Mouse (Mus musculus): ENCODE results near the gene Tjp3. TPM values are rescaled to one million over a fixed set of nuclear protein-coding genes. Genes with fewer than 3 reads are reported as not detected.

The Tjp3 gene
- polyA plus RNA-seq, 2 experiments, result 0.37 to 0.38 TPM

DNA sequence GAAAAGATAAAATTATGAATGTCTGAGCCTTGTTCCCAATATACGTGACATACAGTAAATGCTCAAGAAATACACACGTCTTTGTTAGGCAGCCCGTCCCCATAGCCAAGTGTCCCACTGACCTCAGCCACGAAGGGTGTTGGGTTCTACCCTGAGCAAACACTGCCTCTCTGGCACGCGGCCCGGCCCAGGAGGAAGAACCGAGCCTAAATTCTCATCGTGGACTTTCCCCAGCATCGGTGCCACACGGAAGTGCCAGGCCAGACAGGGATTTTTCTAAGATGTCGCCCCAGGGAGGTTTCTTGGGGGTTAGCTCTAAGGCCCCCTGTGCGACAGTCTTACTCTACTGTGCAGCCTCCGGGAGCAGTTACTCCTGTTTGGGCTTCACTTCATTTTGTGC, 1.6 kb downstream of the Tjp3 start:
- Histone ChIP-seq H3K36me3 (replicated peaks; ENCODE audit: control insufficient read depth, insufficient read depth, low read depth) (no peaks in the 10 kb centered on the region), H3K9ac (replicated peaks) (no peak overlapping the region), H3K27ac (no peak overlapping the region), H3K4me3 (ENCODE audit: insufficient read depth in 1 of 2, low read depth in 2 of 2, low read length in 2 of 2) (no peak overlapping the region), H3K9me3 (ENCODE audit: control insufficient read depth, low read length) (no peaks in the 10 kb centered on the region), H3K4me1 (replicated peaks; ENCODE audit: control insufficient read depth in 2 of 2, insufficient read depth in 2 of 2, low read length in 1 of 2) (peaks cover 19 to 32% of the 10 kb centered on the region in 2 experiments), H3K27me3 (ENCODE audit: control insufficient read depth, insufficient read depth, low read length) (peaks cover 9% of the 10 kb centered on the region), H3K4me2 (ENCODE audit: low read depth) (no peak overlapping the region)
- WGBS (ENCODE audit: insufficient replicate concordance), result 59% methylated on average over 14 of the region's 14 CpGs
- no peak for ATAC-seq (ENCODE audit: insufficient read depth)
- DNase-seq (ENCODE audit: low read depth in 3 of 3, low spot score in 3 of 3), result no peak
- no peak for TF ChIP-seq CTCF (IDR thresholded peaks at IDR 0.05; ENCODE audit: low read depth)
- TF ChIP-seq EP300 (IDR thresholded peaks at IDR 0.05; ENCODE audit: low read depth), result no peak

DNA sequence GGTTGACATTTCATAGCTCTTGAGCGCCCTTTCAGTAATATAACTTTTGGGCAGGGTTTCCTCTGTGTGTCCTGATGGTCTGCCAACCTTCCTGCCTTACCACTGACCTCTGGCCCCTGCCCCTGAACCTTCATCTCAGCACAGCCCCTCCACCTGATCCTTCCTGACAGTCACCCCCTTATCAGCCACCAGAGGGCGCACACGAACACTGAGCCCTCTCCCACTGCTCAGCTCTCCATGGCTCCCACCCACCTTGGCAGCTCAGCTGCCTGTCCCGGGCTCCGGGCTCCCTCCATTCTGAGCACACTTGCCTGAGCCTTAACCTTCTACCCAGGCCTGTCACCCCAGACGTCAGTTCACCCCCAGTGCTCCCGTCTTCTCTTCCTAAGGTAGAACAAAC, 2.1 kb downstream of the Tjp3 start:
- H3K4me1 ChIP-seq (replicated peaks; ENCODE audit: control insufficient read depth in 2 of 2, insufficient read depth in 2 of 2, low read length in 1 of 2), result peaks cover 15 to 27% of the 10 kb centered on the region in 2 experiments
- H3K4me2 ChIP-seq (ENCODE audit: low read depth), result no peak overlapping the region
- ATAC-seq (ENCODE audit: insufficient read depth), result no peak

DNA sequence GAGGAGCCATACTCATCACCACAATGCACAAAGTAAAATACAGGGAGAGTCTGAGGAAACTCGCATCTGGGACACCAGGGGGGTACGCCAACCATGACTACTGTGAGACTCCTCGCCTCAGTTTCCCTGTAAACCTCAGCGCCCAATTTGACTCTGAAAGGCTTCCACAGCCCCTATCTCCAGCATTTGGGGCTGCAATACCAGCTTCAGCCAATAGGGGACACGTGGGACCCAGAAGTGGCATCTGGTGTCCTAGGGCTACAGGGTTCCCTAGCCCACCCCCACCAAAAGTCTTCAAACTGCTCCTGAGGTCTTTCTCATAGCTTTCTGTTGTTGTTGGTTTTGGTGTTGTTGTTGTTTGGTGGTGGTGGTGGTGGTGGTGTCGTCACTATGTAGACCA, 2.8 kb downstream of the Tjp3 start:
- WGBS (ENCODE audit: insufficient replicate concordance), result 21% methylated on average over 6 of the region's 6 CpGs
- Histone ChIP-seq H3K27me3 (ENCODE audit: control insufficient read depth, insufficient read depth, low read length) (peaks cover 21% of the 10 kb centered on the region), H3K9me3 (ENCODE audit: control insufficient read depth, low read length) (no peaks in the 10 kb centered on the region), H3K4me3 (ENCODE audit: insufficient read depth in 1 of 2, low read depth in 2 of 2, low read length in 2 of 2) (no peak overlapping the region), H3K27ac (no peak overlapping the region), H3K4me1 (replicated peaks; ENCODE audit: control insufficient read depth in 2 of 2, insufficient read depth in 2 of 2, low read length in 1 of 2) (peaks cover 10 to 20% of the 10 kb centered on the region in 2 experiments; a peak in 3 of 4 replicates), H3K9ac (replicated peaks) (no peak overlapping the region), H3K36me3 (replicated peaks; ENCODE audit: control insufficient read depth, insufficient read depth, low read depth) (no peaks in the 10 kb centered on the region), H3K4me2 (ENCODE audit: low read depth) (no peak overlapping the region)
- ATAC-seq (ENCODE audit: insufficient read depth) (no peak), DNase-seq (ENCODE audit: low read depth in 3 of 3, low spot score in 3 of 3) (no peak)
- TF ChIP-seq CTCF (IDR thresholded peaks at IDR 0.05; ENCODE audit: low read depth) (peak; percentile 80), EP300 (IDR thresholded peaks at IDR 0.05; ENCODE audit: low read depth) (no peak)

More for the DNA sequence above, 2.1 kb downstream of the Tjp3 start:
- H3K36me3 ChIP-seq (replicated peaks; ENCODE audit: control insufficient read depth, insufficient read depth, low read depth), result no peaks in the 10 kb centered on the region
- no peak overlapping the region for H3K9ac ChIP-seq (replicated peaks)
- no peaks in the 10 kb centered on the region for H3K9me3 ChIP-seq (ENCODE audit: control insufficient read depth, low read length)
- DNase-seq (ENCODE audit: low read depth in 3 of 3, low spot score in 3 of 3), result peak in 1 of 3 experiments; percentile 47
- H3K27me3 ChIP-seq (ENCODE audit: control insufficient read depth, insufficient read depth, low read length), result peaks cover 14% of the 10 kb centered on the region
- TF ChIP-seq CTCF (IDR thresholded peaks at IDR 0.05; ENCODE audit: low read depth), result peak; percentile 96
- TF ChIP-seq EP300 (IDR thresholded peaks at IDR 0.05; ENCODE audit: low read depth), result no peak
- H3K27ac ChIP-seq, result no peak overlapping the region
- WGBS (ENCODE audit: insufficient replicate concordance), result 8% methylated on average over 7 of the region's 7 CpGs
- H3K4me3 ChIP-seq (ENCODE audit: insufficient read depth in 1 of 2, low read depth in 2 of 2, low read length in 2 of 2), result no peak overlapping the region

DNA sequence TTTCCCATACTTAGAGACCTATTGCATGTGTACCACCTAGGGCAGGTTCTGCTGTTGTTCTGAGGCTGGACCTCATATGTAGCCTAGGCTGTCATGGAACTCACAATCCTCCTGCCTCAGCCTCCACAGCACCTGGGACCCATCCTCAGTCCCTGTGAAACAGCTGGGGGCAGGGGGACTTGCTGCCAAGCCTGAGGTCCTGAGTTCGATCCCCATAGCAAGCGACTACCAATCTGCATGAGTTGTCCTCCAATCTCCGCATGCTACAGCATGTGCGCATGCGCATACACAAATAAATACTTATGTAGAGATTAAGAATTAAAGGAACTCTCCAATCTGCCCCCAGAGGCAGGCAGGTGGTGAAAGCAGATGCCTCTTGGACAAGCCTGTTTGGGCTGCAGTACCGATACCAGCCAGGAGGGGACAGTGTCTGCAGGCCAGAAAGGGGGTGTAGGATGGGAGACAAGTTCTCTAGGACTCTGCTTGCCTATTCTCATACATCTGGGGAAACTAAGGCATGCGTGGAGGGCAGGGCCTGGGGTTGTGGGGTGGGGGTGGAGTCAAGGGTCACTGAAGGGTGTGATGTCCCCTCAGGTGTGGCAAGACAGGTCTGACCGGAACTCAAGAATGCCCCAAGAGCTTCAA, 3.7 kb downstream of the Tjp3 start:
- Histone ChIP-seq H3K36me3 (replicated peaks; ENCODE audit: control insufficient read depth, insufficient read depth, low read depth) (no peaks in the 10 kb centered on the region), H3K27me3 (ENCODE audit: control insufficient read depth, insufficient read depth, low read length) (peaks cover 21% of the 10 kb centered on the region), H3K9me3 (ENCODE audit: control insufficient read depth, low read length) (no peaks in the 10 kb centered on the region), H3K4me2 (ENCODE audit: low read depth) (no peak overlapping the region), H3K27ac (no peak overlapping the region), H3K4me3 (ENCODE audit: insufficient read depth in 1 of 2, low read depth in 2 of 2, low read length in 2 of 2) (no peak overlapping the region), H3K9ac (replicated peaks) (no peak overlapping the region), H3K4me1 (replicated peaks; ENCODE audit: control insufficient read depth in 2 of 2, insufficient read depth in 2 of 2, low read length in 1 of 2) (peaks cover 10 to 20% of the 10 kb centered on the region in 2 experiments; a peak in 3 of 4 replicates)
- no peak for ATAC-seq (ENCODE audit: insufficient read depth)
- DNase-seq (ENCODE audit: low read depth in 3 of 3, low spot score in 3 of 3), result peak; percentile 49 to 62 (median 51)
- 57% methylated on average over 8 of the region's 8 CpGs for WGBS (ENCODE audit: insufficient replicate concordance)
- TF ChIP-seq EP300 (IDR thresholded peaks at IDR 0.05; ENCODE audit: low read depth) (no peak), CTCF (IDR thresholded peaks at IDR 0.05; ENCODE audit: low read depth) (peak; percentile 99)

DNA sequence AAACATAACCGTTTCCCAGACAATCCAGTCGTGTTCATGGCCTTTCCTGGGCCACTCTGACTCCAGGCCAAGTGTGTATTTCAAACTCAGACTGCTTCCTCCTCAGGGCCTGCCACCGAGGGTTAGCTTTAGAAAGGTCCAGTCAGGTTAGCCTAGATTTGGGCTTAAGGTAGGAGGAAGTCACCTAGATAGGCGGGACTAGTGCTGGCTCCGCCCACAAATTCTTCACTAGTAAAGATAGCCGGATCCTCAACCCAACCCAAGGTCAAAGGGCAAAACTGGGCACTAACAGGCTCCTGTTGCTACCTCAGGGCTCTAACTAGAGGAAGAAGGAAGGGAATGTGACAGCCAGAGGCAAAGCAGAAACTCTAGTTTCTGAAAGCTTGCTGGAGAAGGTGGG, 4.8 kb downstream of the Tjp3 start:
- H3K27me3 ChIP-seq (ENCODE audit: control insufficient read depth, insufficient read depth, low read length), result peaks cover 21% of the 10 kb centered on the region
- no peak overlapping the region for H3K27ac ChIP-seq
- WGBS (ENCODE audit: insufficient replicate concordance), result 31% methylated on average over 6 of the region's 6 CpGs
- H3K4me1 ChIP-seq (replicated peaks; ENCODE audit: control insufficient read depth in 2 of 2, insufficient read depth in 2 of 2, low read length in 1 of 2), result peaks cover 7 to 13% of the 10 kb centered on the region in 2 experiments; a peak in 2 of 4 replicates
- H3K4me3 ChIP-seq (ENCODE audit: insufficient read depth in 1 of 2, low read depth in 2 of 2, low read length in 2 of 2), result no peak overlapping the region
- no peak overlapping the region for H3K9ac ChIP-seq (replicated peaks)
- peak overlapping the region; percentile 64 for H3K4me2 ChIP-seq (ENCODE audit: low read depth)
- H3K9me3 ChIP-seq (ENCODE audit: control insufficient read depth, low read length), result no peaks in the 10 kb centered on the region
- DNase-seq (ENCODE audit: low read depth in 3 of 3, low spot score in 3 of 3), result no peak
- H3K36me3 ChIP-seq (replicated peaks; ENCODE audit: control insufficient read depth, insufficient read depth, low read depth), result no peaks in the 10 kb centered on the region
- no peak for ATAC-seq (ENCODE audit: insufficient read depth)
- TF ChIP-seq CTCF (IDR thresholded peaks at IDR 0.05; ENCODE audit: low read depth) (no peak), EP300 (IDR thresholded peaks at IDR 0.05; ENCODE audit: low read depth) (no peak)
